Mouse (Mus musculus) forebrain, embryonic 11.5 days (tissue): ENCODE results near the gene Dnttip2. TPM values are rescaled to one million over a fixed set of nuclear protein-coding genes. Genes with fewer than 3 reads are reported as not detected.

Source experiments
- ATAC-seq: fragments of 200-750 bp; cut with Nextera tagmentation; replicated peaks from 2 replicates; pipeline ENCODE4 v1.8.0; 2017; ENCODE audit warnings: moderate TSS enrichment; ENCODE audit not compliant: low FRiP score
- DNase-seq: peaks from one replicate; pipeline ENCODE4 v3.0.0-alpha.2; 2017; ENCODE audit warnings: low spot score
- H3K27ac ChIP-seq: fragments of 300-500 bp; sonication (generic); 2 replicates; pipeline ENCODE4 v1.5.1; 2014; ENCODE audit warnings: low read depth, low read length
- H3K27me3 ChIP-seq: fragments of 300-500 bp; sonication (generic); 2 replicates; pipeline ENCODE4 v1.6.1; 2014; ENCODE audit warnings: mild to moderate bottlenecking, low read length, mixed read lengths; ENCODE audit not compliant: control insufficient read depth, insufficient read depth
- H3K36me3 ChIP-seq: fragments of 300-500 bp; sonication (generic); 2 replicates; pipeline ENCODE4 v1.6.1; 2014; ENCODE audit warnings: mild to moderate bottlenecking, low read length, moderate library complexity, mixed read lengths; ENCODE audit not compliant: control insufficient read depth, insufficient read depth
- H3K4me1 ChIP-seq: fragments of 300-500 bp; sonication (generic); replicated peaks from 2 replicates; pipeline ENCODE4 v1.6.1; 2014; ENCODE audit warnings: low read length, mixed read lengths; ENCODE audit not compliant: control insufficient read depth, insufficient read depth
- H3K4me2 ChIP-seq: fragments of 300-500 bp; sonication (generic); 2 replicates; pipeline ENCODE4 v1.6.1; 2014; ENCODE audit warnings: low read depth, mild to moderate bottlenecking, low read length, moderate library complexity, mixed read lengths; ENCODE audit not compliant: severe bottlenecking
- H3K4me3 ChIP-seq: fragments of 300-500 bp; sonication (generic); 2 replicates; pipeline ENCODE4 v1.5.1; 2014; ENCODE audit warnings: low read depth, low read length
- H3K9ac ChIP-seq: fragments of 300-500 bp; sonication (generic); 2 replicates; pipeline ENCODE4 v1.6.1; 2014; ENCODE audit warnings: low read length
- H3K9me3 ChIP-seq: fragments of 300-500 bp; sonication (generic); 2 replicates; pipeline ENCODE4 v1.6.1; 2016; ENCODE audit warnings: low read length, mixed read lengths; ENCODE audit not compliant: control insufficient read depth
- WGBS: fragments of 180-500 bp; shearing (Covaris S2); extraction: QIAGEN DNeasy Blood & Tissue Kit; methylation state at CpG from one replicate; pipeline ENCODE4 v1.1.7; 2014; 5-methylcytosine and 5-hydroxymethylcytosine counted together
- microRNA counts: library from miRNA; unstranded; fragments of <30 nt; microRNA quantifications from one replicate; lab custom pipeline; 2015
- microRNA-seq: library from miRNA; unstranded; fragments of <30 nt; microRNA quantifications from one replicate; pipeline ENCODE4, GENCODE M21; 2016; ENCODE audit not compliant: insufficient number of aligned reads
- polyA plus RNA-seq: library from polyadenylated mRNA; unstranded; fragments of >200 nt; fragmentation: Nextera tagmentation; extraction: Ambion mirVana; gene quantifications from 2 replicates; pipeline ENCODE4 v1.2.1, GENCODE M21; 2014

Gene Dnttip2
- polyA plus RNA-seq, 1 experiment from 2014 or later, result 92.3 TPM

- H3K27me3 ChIP-seq, result no peaks in the 10 kb centered on the region
- H3K27ac ChIP-seq, result no peak overlapping the region
- DNase-seq (no peak), ATAC-seq (no peak)
- H3K9me3 ChIP-seq, result no peaks in the 10 kb centered on the region
- H3K4me2 ChIP-seq, result no peak overlapping the region
- peaks cover 5% of the 10 kb centered on the region; the same call in 1 of the 2 replicates for H3K4me1 ChIP-seq
- H3K36me3 ChIP-seq, result no peaks in the 10 kb centered on the region
- 23% methylated on average over 4 of the region's 4 CpGs for WGBS
- H3K9ac ChIP-seq, result no peak overlapping the region
- no peak overlapping the region for H3K4me3 ChIP-seq
These were observed 59.3 kb downstream of the Dnttip2 start for GRCm38 (mm10) chr3:122333493-122333892.

DNA sequence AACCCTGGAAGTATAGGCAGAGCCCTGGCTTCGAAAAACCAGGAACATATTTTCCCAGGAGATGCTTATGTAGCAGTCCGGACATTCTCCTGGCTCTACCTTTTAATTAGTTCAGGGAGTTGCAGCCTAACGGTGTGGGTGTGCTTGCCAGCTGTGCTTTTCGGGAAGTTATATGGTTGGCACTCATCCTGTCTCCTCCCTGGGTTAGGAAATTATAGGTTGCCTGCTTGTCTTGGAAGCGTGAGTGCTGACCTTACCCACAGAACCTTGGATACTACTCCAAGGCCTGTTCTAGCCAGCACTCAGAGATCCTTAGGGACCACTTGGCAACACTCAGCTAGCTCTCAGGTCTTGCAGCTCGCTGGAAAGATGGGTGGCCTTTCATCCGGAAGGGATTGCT, 59.7 kb downstream of the Dnttip2 start:
- no peak for ATAC-seq
- H3K4me3 ChIP-seq, result no peak overlapping the region
- 55% methylated on average over 7 of the region's 7 CpGs for WGBS

GRCm38 (mm10) chr3:122334375-122334774, 60.2 kb downstream of the Dnttip2 start:
- Histone ChIP-seq H3K4me1 (peaks cover 5% of the 10 kb centered on the region; the same call in 1 of the 2 replicates), H3K9ac (no peak overlapping the region), H3K4me2 (no peak overlapping the region), H3K4me3 (no peak overlapping the region), H3K27ac (no peak overlapping the region), H3K36me3 (no peaks in the 10 kb centered on the region), H3K27me3 (no peaks in the 10 kb centered on the region), H3K9me3 (no peaks in the 10 kb centered on the region)
- ATAC-seq (no peak), DNase-seq (no peak)
- WGBS, result 77% methylated on average over 7 of the region's 7 CpGs

More for the DNA sequence above, 59.7 kb downstream of the Dnttip2 start:
- H3K27ac ChIP-seq, result no peak overlapping the region
- no peak overlapping the region for H3K4me2 ChIP-seq
- H3K9ac ChIP-seq, result no peak overlapping the region
- peaks cover 5% of the 10 kb centered on the region; the same call in 1 of the 2 replicates for H3K4me1 ChIP-seq
- DNase-seq, result no peak
- no peaks in the 10 kb centered on the region for H3K9me3 ChIP-seq
- H3K27me3 ChIP-seq, result no peaks in the 10 kb centered on the region
- H3K36me3 ChIP-seq, result no peaks in the 10 kb centered on the region

MicroRNAs within 50 kb of the gene (microRNA counts, 519-probe panel; counts per million panel counts)
- 31.2 counts per million for microRNA mmu-miR-760 (lab: Ali Mortazavi, UCI)

Small RNA genes within 50 kb of the gene (microRNA-seq; reads per million reads assigned to microRNA genes)
- gene Gm22903, result not detected
- 906 reads per million, percentile 66 among the genes with 10 or more reads in this experiment for gene Mir760

Other genes with a start within 250 kb of the Dnttip2 start
- 1.5 and 1.8 TPM in 2 replicates for gene Abca4, start 229.9 kb upstream of the Dnttip2 start, polyA plus RNA-seq
- 64.6 and 72.1 TPM in 2 replicates for gene Gclm, start 28.8 kb upstream of the Dnttip2 start, polyA plus RNA-seq
- 12.5 and 14.5 TPM in 2 replicates for gene Bcar3, start 19.7 kb downstream of the Dnttip2 start, polyA plus RNA-seq